Mouse (Mus musculus): ENCODE measurements around the gene Zfp354c.

Gene Zfp354c

GRCm38 (mm10) chr11:50827010-50827953, at the start of gene Zfp354c:
Zfp354c (minus strand) TSS chr11:50827724.
- peak; percentile 77 to 82 for DNase-seq (ENCODE audit: low spot score in 2 of 2)

- peak; percentile 35 to 42 for DNase-seq (ENCODE audit: low spot score in 2 of 2)
These were observed 23.6 kb upstream of the Zfp354c start for GRCm38 (mm10) chr11:50850989-50851601.

GRCm38 (mm10) chr11:50850177-50850735, 22.7 kb upstream of the Zfp354c start, which contains the start of gene Grm6:
Grm6 (plus strand) TSS chr11:50850685.
- DNase-seq (ENCODE audit: low spot score in 2 of 2): peak; percentile 73 to 75

GRCm38 (mm10) chr11:50849310-50849709, 21.8 kb upstream of the Zfp354c start:
- DNase-seq (ENCODE audit: low spot score in 2 of 2): peak; percentile 66 to 67

GRCm38 (mm10) chr11:50848520-50849137, 21.1 kb upstream of the Zfp354c start:
- DNase-seq (ENCODE audit: low spot score in 2 of 2): peak; percentile 60 to 70

- peak in 1 of 2 experiments; percentile 26 for DNase-seq (ENCODE audit: low spot score in 2 of 2)
These were observed 19.5 kb upstream of the Zfp354c start for GRCm38 (mm10) chr11:50847047-50847446.

- no peak for DNase-seq (ENCODE audit: low spot score in 2 of 2)
These were observed 18.4 kb upstream of the Zfp354c start for GRCm38 (mm10) chr11:50845951-50846350.

GRCm38 (mm10) chr11:50841023-50841735, 13.7 kb upstream of the Zfp354c start, which contains the start of gene Zfp879:
Zfp879 (minus strand) TSS chr11:50841552.
- DNase-seq (ENCODE audit: low spot score in 2 of 2): peak; percentile 79 to 85

- DNase-seq (ENCODE audit: low spot score in 2 of 2): peak; percentile 67 to 69
These were observed 8.2 kb upstream of the Zfp354c start for GRCm38 (mm10) chr11:50835727-50836126.

- no peak for DNase-seq (ENCODE audit: low spot score in 2 of 2)
These were observed 1.3 kb downstream of the Zfp354c start for GRCm38 (mm10) chr11:50826214-50826613.

- DNase-seq (ENCODE audit: low spot score in 2 of 2): no peak
These were observed 13.3 kb downstream of the Zfp354c start for GRCm38 (mm10) chr11:50814233-50814632.

- no peak for DNase-seq (ENCODE audit: low spot score in 2 of 2)
These were observed 28.7 kb downstream of the Zfp354c start for GRCm38 (mm10) chr11:50798836-50799235.

- no peak for DNase-seq (ENCODE audit: low spot score in 2 of 2)
These were observed 29.9 kb downstream of the Zfp354c start for GRCm38 (mm10) chr11:50797674-50798073.

GRCm38 (mm10) chr11:50771006-50771405, 56.5 kb downstream of the Zfp354c start:
- no peak for DNase-seq (ENCODE audit: low spot score in 2 of 2)

- DNase-seq (ENCODE audit: low spot score in 2 of 2): peak; percentile 38 to 47
These were observed 58.4 kb downstream of the Zfp354c start for GRCm38 (mm10) chr11:50768995-50769749.

GRCm38 (mm10) chr11:50767039-50767438, 60.5 kb downstream of the Zfp354c start:
- DNase-seq (ENCODE audit: low spot score in 2 of 2): peak in 1 of 2 experiments; percentile 23

GRCm38 (mm10) chr11:50766461-50766860, 61.1 kb downstream of the Zfp354c start:
- DNase-seq (ENCODE audit: low spot score in 2 of 2): no peak
